Mouse (Mus musculus): ENCODE data around the gene Celf2. TPM values are rescaled to one million over a fixed set of nuclear protein-coding genes. Genes with fewer than 3 reads are reported as not detected.
A peak's percentile ranks its signal among the peaks of the same experiment; 100 is the strongest.

The Celf2 gene
- polyA plus RNA-seq, 1 experiment from 2014 or later, result 322 TPM

- WGBS, result 48% methylated on average over 6 of the region's 6 CpGs
- peak overlapping the region; percentile 15; the same call in 1 of the 2 replicates for H3K27ac ChIP-seq (replicated peaks)
- ATAC-seq (replicated peaks), result no peak
Measured at GRCm38 (mm10) chr2:7068281-7068680, 441.1 kb downstream of the Celf2 start.

GRCm38 (mm10) chr2:7063574-7064192 is 445.7 kb downstream of the Celf2 start:
- Histone ChIP-seq H3K4me2 (replicated peaks) (peak overlapping the region; percentile 12), H3K9me3 (no peaks in the 10 kb centered on the region), H3K27me3 (no peaks in the 10 kb centered on the region), H3K27ac (replicated peaks) (peak overlapping the region; percentile 64), H3K4me3 (no peak overlapping the region), H3K4me1 (peaks cover 45% of the 10 kb centered on the region), H3K9ac (replicated peaks) (no peak overlapping the region), H3K36me3 (no peaks in the 10 kb centered on the region)
- 17% methylated on average over 12 of the region's 12 CpGs for WGBS
- ATAC-seq (replicated peaks), result peak; percentile 39; the same call in 1 of the 2 replicates

More at GRCm38 (mm10) chr2:7068281-7068680, 441.1 kb downstream of the Celf2 start:
- Histone ChIP-seq H3K9ac (replicated peaks) (no peak overlapping the region), H3K4me3 (no peak overlapping the region), H3K4me1 (peaks cover 23% of the 10 kb centered on the region), H3K27me3 (no peaks in the 10 kb centered on the region), H3K36me3 (no peaks in the 10 kb centered on the region), H3K4me2 (replicated peaks) (no peak overlapping the region), H3K9me3 (no peaks in the 10 kb centered on the region)

DNA sequence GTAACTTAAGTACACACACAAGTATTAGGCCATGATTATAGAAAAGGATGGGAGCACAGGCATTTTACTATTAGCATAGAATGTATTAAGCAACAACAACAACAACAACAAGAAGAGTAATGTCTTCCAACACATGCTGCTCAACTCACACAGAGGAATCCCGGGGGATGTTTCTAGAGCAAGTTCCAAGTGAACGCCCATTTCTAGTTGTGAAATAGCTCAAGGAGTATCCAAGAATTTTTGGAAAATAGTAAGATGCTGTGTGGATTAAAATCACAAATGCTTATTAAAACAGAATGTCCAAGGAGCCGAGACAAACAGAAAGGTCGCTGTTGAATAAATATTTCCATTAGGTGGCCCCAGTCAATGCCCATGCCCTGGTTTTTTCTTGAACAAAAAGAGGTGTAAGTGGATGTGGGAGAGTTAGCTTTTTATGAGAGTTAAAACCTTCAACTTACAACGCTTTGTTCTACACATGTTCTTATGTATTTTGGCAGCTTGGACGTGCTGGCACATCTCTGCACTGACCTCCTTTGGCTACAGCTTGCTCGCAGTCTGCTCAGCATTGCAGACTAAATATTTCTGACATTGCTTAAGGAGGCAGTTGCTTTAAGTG is 448.8 kb downstream of the Celf2 start:
- 77% methylated on average over 7 of the region's 7 CpGs for WGBS
- no peak overlapping the region for H3K9ac ChIP-seq (replicated peaks)
- no peak for ATAC-seq (replicated peaks)
- H3K36me3 ChIP-seq, result no peaks in the 10 kb centered on the region
- H3K27ac ChIP-seq (replicated peaks), result peak overlapping the region; percentile 29
- H3K4me3 ChIP-seq, result no peak overlapping the region
- H3K4me1 ChIP-seq, result peaks cover 42% of the 10 kb centered on the region
- no peaks in the 10 kb centered on the region for H3K9me3 ChIP-seq
- no peak overlapping the region for H3K4me2 ChIP-seq (replicated peaks)
- H3K27me3 ChIP-seq, result no peaks in the 10 kb centered on the region

DNA sequence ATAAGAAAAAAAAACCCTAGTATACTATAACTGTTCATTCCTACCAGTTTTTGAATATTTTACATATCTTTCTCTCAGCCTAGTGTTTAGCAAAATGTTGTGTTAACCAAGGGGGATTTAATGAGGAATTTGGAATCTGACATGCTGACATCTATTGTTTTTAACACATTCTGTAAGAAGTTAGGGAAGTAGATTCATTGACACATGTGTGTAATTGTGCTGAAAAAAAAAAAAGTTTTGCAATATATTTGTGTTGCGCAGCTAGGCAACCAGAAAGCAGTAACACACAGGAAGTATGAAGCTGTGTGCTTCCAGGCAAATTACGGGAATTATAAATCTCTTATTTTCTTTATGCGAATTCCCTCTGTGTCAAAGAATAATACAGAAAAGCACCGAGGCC is 453.0 kb downstream of the Celf2 start:
- 36% methylated on average over 4 of the region's 4 CpGs for WGBS

DNA sequence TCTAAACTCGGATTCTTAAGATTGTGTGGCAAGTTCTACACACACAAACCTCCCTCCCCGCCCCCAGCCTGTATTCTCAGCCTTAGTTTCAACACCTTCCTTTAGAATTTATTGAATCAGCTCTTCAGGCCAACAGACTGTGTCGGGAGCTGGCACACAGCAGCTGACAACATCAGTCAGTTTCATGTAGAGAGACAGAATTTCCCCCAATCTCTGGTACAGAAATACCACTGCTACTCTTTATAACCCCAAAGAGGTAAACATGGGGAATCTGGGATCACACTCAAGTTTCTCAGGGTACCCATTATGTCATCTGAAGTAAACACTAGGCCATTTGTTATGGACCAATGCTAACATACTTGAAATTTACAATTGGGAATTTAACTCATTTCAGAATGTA is 453.4 kb downstream of the Celf2 start:
- Histone ChIP-seq H3K9ac (replicated peaks) (no peak overlapping the region), H3K27me3 (no peaks in the 10 kb centered on the region), H3K9me3 (no peaks in the 10 kb centered on the region), H3K4me1 (peaks cover 22% of the 10 kb centered on the region), H3K27ac (replicated peaks) (peak overlapping the region; percentile 54), H3K36me3 (no peaks in the 10 kb centered on the region), H3K4me3 (no peak overlapping the region), H3K4me2 (replicated peaks) (no peak overlapping the region)
- 41% methylated on average over 3 of the region's 3 CpGs for WGBS
- peak; percentile 61 for ATAC-seq (replicated peaks)

More for the DNA sequence above, 453.0 kb downstream of the Celf2 start:
- no peaks in the 10 kb centered on the region for H3K36me3 ChIP-seq
- H3K27me3 ChIP-seq, result no peaks in the 10 kb centered on the region
- H3K4me2 ChIP-seq (replicated peaks), result no peak overlapping the region
- peak overlapping the region; percentile 46 for H3K27ac ChIP-seq (replicated peaks)
- H3K9me3 ChIP-seq, result no peaks in the 10 kb centered on the region
- H3K9ac ChIP-seq (replicated peaks), result no peak overlapping the region
- H3K4me3 ChIP-seq, result no peak overlapping the region
- peaks cover 25% of the 10 kb centered on the region for H3K4me1 ChIP-seq
- ATAC-seq (replicated peaks), result peak; percentile 27; the same call in 1 of the 2 replicates

GRCm38 (mm10) chr2:7051090-7051489 is 458.3 kb downstream of the Celf2 start:
- Histone ChIP-seq H3K36me3 (no peaks in the 10 kb centered on the region), H3K9ac (replicated peaks) (no peak overlapping the region), H3K4me2 (replicated peaks) (no peak overlapping the region), H3K27ac (replicated peaks) (no peak overlapping the region), H3K9me3 (0 out of 2 replicates have a peak, but pooled peaks cover 3% of the 10 kb centered on the region), H3K4me1 (peaks cover 12% of the 10 kb centered on the region; the same call in 1 of the 2 replicates), H3K27me3 (no peaks in the 10 kb centered on the region), H3K4me3 (no peak overlapping the region)
- WGBS, result 96% methylated on average over 5 of the region's 5 CpGs
- no peak for ATAC-seq (replicated peaks)

DNA sequence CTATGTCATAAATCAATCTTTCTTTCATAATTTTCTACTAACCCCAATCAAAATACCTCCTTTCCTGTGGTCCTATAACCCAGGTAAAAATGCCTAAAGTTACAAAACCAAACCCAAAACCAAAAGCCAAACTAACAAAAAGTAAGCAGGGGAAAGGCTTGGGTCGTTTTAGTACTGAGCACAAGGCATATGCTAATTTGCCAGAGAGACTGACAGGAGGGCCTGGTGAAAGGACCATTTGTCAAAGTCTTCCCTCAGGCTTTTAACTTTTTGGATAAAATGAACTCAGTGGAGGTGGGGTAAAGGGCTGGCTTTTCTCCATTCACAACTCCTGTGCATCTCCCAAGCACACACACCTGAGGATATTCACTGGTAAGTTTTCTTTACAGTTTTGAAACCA is 463.2 kb downstream of the Celf2 start:
- 0 out of 2 replicates have a peak, but pooled peaks cover 3% of the 10 kb centered on the region for H3K9me3 ChIP-seq
- peaks cover 17% of the 10 kb centered on the region for H3K4me1 ChIP-seq
- 0% methylated on average over 1 of the region's 1 CpGs for WGBS
- no peak overlapping the region for H3K4me3 ChIP-seq
- H3K9ac ChIP-seq (replicated peaks), result no peak overlapping the region
- H3K4me2 ChIP-seq (replicated peaks), result no peak overlapping the region
- peak overlapping the region; percentile 47; the same call in 1 of the 2 replicates for H3K27ac ChIP-seq (replicated peaks)
- H3K36me3 ChIP-seq, result no peaks in the 10 kb centered on the region
- H3K27me3 ChIP-seq, result no peaks in the 10 kb centered on the region
- no peak; the same call in 1 of the 2 replicates for ATAC-seq (replicated peaks)

DNA sequence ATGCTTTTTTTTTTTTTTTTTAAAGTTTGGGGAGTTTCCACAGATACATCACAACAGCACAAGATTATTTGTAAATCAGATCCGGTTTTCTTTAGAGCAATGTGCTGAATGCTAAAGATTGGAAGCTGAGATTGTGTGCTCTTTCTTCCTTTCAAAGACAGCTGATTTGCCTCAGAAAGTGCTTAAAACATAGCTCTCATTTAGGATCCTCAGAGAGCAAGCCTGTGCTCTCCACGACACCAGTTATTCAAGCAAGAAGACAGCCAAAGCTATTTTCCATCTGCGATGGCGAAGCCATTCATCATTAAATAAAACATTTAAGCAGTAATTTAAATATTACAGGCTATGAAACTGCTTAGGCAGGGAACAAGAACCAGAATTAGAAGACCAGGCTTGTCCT is 463.8 kb downstream of the Celf2 start:
- Histone ChIP-seq H3K4me3 (no peak overlapping the region), H3K9ac (replicated peaks) (no peak overlapping the region), H3K27me3 (no peaks in the 10 kb centered on the region), H3K36me3 (no peaks in the 10 kb centered on the region), H3K27ac (replicated peaks) (peak overlapping the region; percentile 47), H3K4me2 (replicated peaks) (no peak overlapping the region), H3K4me1 (peaks cover 17% of the 10 kb centered on the region), H3K9me3 (0 out of 2 replicates have a peak, but pooled peaks cover 3% of the 10 kb centered on the region)
- WGBS, result 40% methylated on average over 4 of the region's 4 CpGs
- 0 out of 2 replicates have a peak, but pooled peaks have one; percentile 19 for ATAC-seq (replicated peaks)

DNA sequence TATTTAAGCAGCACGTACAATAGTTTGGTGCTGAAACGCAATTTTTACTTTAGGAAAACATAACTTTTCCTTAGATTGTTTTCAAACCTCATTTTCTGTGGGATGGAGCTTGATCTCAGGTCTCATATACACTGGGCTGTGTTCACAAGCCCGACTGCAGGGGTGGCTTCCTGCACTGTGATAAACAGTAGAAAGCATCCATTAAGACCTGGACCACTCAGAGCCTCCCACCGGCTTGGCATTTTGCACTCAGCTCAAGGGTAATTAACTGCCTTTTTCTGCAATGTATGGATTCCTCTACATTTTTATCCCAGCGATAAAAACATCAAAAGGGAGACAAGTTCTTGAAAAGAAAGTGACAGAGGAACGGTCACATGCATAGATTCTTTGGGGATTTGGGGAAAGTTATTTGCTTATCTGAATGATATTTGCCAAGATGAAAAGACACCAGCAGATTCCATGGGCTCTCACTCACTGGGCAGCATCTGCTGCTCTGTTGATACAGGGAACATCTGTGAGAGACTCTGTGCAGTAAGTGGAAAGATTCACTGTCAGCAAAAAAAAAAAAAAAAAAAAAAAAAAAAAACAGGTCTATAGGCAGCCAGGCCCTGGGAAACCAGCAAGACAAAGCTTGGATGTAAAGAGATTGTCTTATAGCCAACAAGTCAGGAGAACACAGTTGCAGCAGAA is 465.4 kb downstream of the Celf2 start:
- WGBS, result 39% methylated on average over 6 of the region's 6 CpGs
- Histone ChIP-seq H3K36me3 (no peaks in the 10 kb centered on the region), H3K4me1 (peaks cover 19% of the 10 kb centered on the region), H3K27me3 (no peaks in the 10 kb centered on the region), H3K4me2 (replicated peaks) (no peak overlapping the region), H3K9ac (replicated peaks) (no peak overlapping the region), H3K9me3 (0 out of 2 replicates have a peak, but pooled peaks cover 3% of the 10 kb centered on the region), H3K4me3 (no peak overlapping the region), H3K27ac (replicated peaks) (no peak overlapping the region)
- ATAC-seq (replicated peaks), result no peak

DNA sequence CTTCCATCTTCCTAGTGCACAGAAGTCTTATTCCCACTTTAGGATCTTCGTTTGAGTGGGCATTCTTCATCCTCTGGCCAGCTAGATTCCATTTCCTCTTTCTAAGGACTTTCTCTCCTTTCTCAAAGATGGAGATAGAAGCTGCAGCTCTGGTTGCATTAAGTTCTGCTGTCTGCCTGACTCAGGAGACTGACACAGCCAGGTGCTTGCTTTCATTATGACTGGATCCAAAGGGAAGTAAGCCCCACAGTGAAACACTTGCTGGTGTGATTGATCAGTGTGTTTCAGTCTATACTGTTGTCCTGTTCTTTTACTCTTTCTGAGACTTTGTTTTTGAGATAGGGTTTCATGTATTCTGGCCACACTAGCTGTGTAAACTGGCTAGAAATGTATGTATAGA is 468.4 kb downstream of the Celf2 start:
- no peaks in the 10 kb centered on the region for H3K27me3 ChIP-seq
- no peak overlapping the region for H3K27ac ChIP-seq (replicated peaks)
- H3K4me3 ChIP-seq, result no peak overlapping the region
- H3K4me2 ChIP-seq (replicated peaks), result no peak overlapping the region
- H3K36me3 ChIP-seq, result no peaks in the 10 kb centered on the region
- H3K9ac ChIP-seq (replicated peaks), result no peak overlapping the region
- WGBS, result 66% methylated on average over 1 of the region's 1 CpGs
- no peak for ATAC-seq (replicated peaks)
- no peaks in the 10 kb centered on the region for H3K9me3 ChIP-seq
- peaks cover 16% of the 10 kb centered on the region for H3K4me1 ChIP-seq

DNA sequence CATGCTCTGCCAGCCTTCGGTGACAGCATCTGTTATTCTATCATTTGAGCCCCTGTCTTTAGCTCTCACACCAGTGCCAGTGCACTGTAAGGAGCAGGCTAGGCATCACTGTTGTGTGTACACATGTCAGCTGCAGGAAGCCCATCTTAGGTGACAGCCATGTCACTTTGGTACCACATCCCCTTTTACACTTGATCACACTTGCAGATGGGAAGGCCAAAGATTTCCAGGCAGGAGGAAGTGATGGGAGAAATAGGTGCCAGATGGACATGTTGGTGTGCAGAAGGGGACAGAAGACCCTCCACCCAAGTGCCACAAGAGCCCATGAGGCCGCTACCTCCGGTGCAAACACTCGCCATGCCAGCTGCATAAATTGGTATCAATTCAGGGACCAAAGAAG is 470.4 kb downstream of the Celf2 start:
- H3K4me3 ChIP-seq, result no peak overlapping the region
- no peaks in the 10 kb centered on the region for H3K27me3 ChIP-seq
- ATAC-seq (replicated peaks), result peak; percentile 68
- no peaks in the 10 kb centered on the region for H3K9me3 ChIP-seq
- H3K36me3 ChIP-seq, result no peaks in the 10 kb centered on the region
- peak overlapping the region; percentile 50 for H3K27ac ChIP-seq (replicated peaks)
- H3K4me1 ChIP-seq, result peaks cover 7% of the 10 kb centered on the region; the same call in 1 of the 2 replicates
- no peak overlapping the region for H3K4me2 ChIP-seq (replicated peaks)
- H3K9ac ChIP-seq (replicated peaks), result no peak overlapping the region
- WGBS, result 71% methylated on average over 4 of the region's 4 CpGs

DNA sequence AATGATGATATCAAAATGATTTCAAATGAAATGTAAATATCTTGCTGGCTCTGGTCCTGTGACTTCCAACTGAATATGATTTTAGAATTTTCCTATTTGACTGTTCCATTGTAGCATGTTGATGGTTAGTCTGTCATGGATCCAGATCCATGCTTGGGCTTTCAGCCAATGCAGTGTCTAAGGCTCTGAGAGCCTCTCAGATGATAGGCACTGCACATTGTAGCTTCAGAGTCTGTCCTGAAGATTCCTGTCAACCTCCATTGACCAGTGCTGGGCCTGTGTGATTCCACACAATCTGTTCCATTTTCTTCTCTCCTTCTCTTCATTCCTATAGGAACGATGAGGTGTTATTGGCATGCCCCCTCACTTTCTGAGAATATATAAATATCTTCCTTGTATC is 478.0 kb downstream of the Celf2 start:
- no peak for ATAC-seq (replicated peaks)
- no peak overlapping the region for H3K4me2 ChIP-seq (replicated peaks)
- H3K27me3 ChIP-seq, result no peaks in the 10 kb centered on the region
- H3K36me3 ChIP-seq, result no peaks in the 10 kb centered on the region
- H3K9ac ChIP-seq (replicated peaks), result no peak overlapping the region
- no peaks in the 10 kb centered on the region for H3K4me1 ChIP-seq
- H3K9me3 ChIP-seq, result no peaks in the 10 kb centered on the region
- no peak overlapping the region for H3K27ac ChIP-seq (replicated peaks)
- 70% methylated on average over 1 of the region's 1 CpGs for WGBS
- H3K4me3 ChIP-seq, result no peak overlapping the region
